Mouse (Mus musculus) midbrain, postnatal 0 days (tissue): ENCODE results near the gene Rev3l. TPM values are rescaled to one million over a fixed set of nuclear protein-coding genes. Genes with fewer than 3 reads are reported as not detected.

Source experiments
- ATAC-seq: fragments of 200-750 bp; cut with Nextera tagmentation; 2 replicates; pipeline ENCODE4 v1.8.0; 2017; ENCODE audit warnings: moderate number of reproducible peaks, mild to moderate bottlenecking, moderate TSS enrichment, moderate library complexity; ENCODE audit not compliant: low FRiP score
- DNase-seq: peaks from one replicate; pipeline ENCODE4 v3.0.0-alpha.2; 2015; ENCODE audit warnings: low spot score
- H3K27ac ChIP-seq: fragments of 300-500 bp; sonication (generic); 2 replicates; pipeline ENCODE4 v1.5.1; 2014; ENCODE audit warnings: low read depth, mild to moderate bottlenecking, low read length, mixed read lengths
- H3K27me3 ChIP-seq: fragments of 300-500 bp; sonication (generic); 2 replicates; pipeline ENCODE4 v1.6.1; 2014; ENCODE audit warnings: low read length, control low read depth, mixed read lengths; ENCODE audit not compliant: insufficient read depth
- H3K36me3 ChIP-seq: fragments of 300-500 bp; sonication (generic); 2 replicates; pipeline ENCODE4 v1.6.1; 2014; ENCODE audit warnings: low read length, control low read depth, mixed read lengths; ENCODE audit not compliant: insufficient read depth
- H3K4me1 ChIP-seq: fragments of 300-500 bp; sonication (generic); 2 replicates; pipeline ENCODE4 v1.6.1; 2014; ENCODE audit warnings: mild to moderate bottlenecking, control low read depth, antibody characterized with exemption, low read length, mixed read lengths; ENCODE audit not compliant: insufficient read depth
- H3K4me2 ChIP-seq: fragments of 300-500 bp; sonication (generic); 2 replicates; pipeline ENCODE4 v1.6.1; 2014; ENCODE audit warnings: low read depth, mild to moderate bottlenecking, low read length, mixed read lengths; ENCODE audit not compliant: poor library complexity, severe bottlenecking
- H3K4me3 ChIP-seq: fragments of 300-500 bp; sonication (generic); 2 replicates; pipeline ENCODE4 v1.5.1; 2014; ENCODE audit warnings: low read depth, mild to moderate bottlenecking, low read length, moderate library complexity
- H3K9ac ChIP-seq: fragments of 300-500 bp; sonication (generic); replicated peaks from 2 replicates; pipeline ENCODE4 v1.6.1; 2014; ENCODE audit warnings: mild to moderate bottlenecking, low read length, moderate library complexity, mixed read lengths; ENCODE audit not compliant: poor library complexity, severe bottlenecking
- H3K9me3 ChIP-seq: fragments of 300-500 bp; sonication (generic); 2 replicates; pipeline ENCODE4 v1.6.1; 2016; ENCODE audit warnings: low read length, control low read depth
- CTCF ChIP-seq: IDR thresholded peaks from 2 replicates; pipeline ENCODE4 v1.5.1; 2016; ENCODE audit warnings: antibody characterized with exemption, mild to moderate bottlenecking
- WGBS: fragments of 180-500 bp; shearing (Covaris S2); extraction: QIAGEN DNeasy Blood & Tissue Kit; methylation state at CpG from one replicate; pipeline ENCODE4 v1.1.7; 2014; 5-methylcytosine and 5-hydroxymethylcytosine counted together
- polyA plus RNA-seq: library from polyadenylated mRNA; unstranded; fragments of >200 nt; fragmentation: Nextera tagmentation; extraction: Ambion mirVana; gene quantifications from 2 replicates; pipeline ENCODE4 v1.2.1, GENCODE M21; 2015
- total RNA-seq: library from RNA; depleted of rRNA; stranded (reverse); fragments of >200 nt; gene quantifications from 2 replicates; pipeline ENCODE4 v1.2.3, GENCODE M21; 2014

The Rev3l gene
- total and polyA plus RNA-seq, 2 experiments from 2014 or later: 34.9 to 151 TPM

DNA sequence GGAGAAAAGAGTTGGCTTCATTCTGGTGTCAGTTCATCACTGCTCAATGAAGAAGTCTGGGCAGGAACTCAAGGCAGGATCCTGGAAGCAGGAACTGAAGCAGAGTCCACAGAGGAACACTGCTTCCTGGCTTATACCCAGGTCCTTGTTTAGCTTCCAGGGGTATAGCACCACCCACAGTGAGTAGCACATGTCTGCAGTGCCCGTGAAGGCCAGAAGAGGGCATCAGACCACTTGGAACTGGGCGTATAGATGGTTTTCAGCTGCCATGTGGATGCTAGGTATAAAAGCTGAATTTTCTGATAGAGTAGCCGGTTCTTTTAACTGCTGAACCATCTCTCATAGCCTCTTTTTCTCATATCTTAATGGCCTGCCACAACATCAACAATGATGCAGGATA, 79.6 kb downstream of the Rev3l start:
- no peaks in the 10 kb centered on the region for H3K9me3 ChIP-seq
- DNase-seq (peak; percentile 47), ATAC-seq (no peak)
- no peak overlapping the region for H3K4me3 ChIP-seq
- no peak overlapping the region for H3K9ac ChIP-seq
- no peak overlapping the region for H3K27ac ChIP-seq
- H3K4me1 ChIP-seq: no peaks in the 10 kb centered on the region
- 75% methylated on average over 3 of the region's 3 CpGs for WGBS
- H3K4me2 ChIP-seq: no peak overlapping the region
- H3K36me3 ChIP-seq: peaks cover 29% of the 10 kb centered on the region
- H3K27me3 ChIP-seq: no peaks in the 10 kb centered on the region
- peak; percentile 64 for TF ChIP-seq CTCF

DNA sequence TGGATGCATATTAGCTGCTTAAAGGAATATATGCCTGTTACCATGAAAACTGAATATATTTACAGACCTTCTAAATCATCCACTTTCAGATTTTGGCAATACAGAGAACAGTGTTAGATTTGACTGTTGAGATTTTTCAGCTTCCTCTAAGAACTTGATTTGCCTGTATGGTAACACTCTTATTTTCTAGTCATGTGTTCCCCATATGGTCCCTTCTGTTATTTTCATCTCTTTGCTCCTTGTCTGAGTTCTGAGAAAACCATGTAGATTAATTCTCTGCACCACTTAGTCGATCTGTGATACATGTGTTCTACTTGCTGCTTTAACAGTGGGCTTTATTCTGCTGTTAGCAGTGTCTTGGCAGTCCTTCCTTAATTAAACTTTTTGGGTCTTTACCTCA, 110.7 kb downstream of the Rev3l start:
- Histone ChIP-seq H3K4me3 (no peak overlapping the region), H3K36me3 (peaks cover 31% of the 10 kb centered on the region), H3K9ac (no peak overlapping the region), H3K27ac (no peak overlapping the region), H3K27me3 (no peaks in the 10 kb centered on the region), H3K4me2 (no peak overlapping the region), H3K4me1 (no peaks in the 10 kb centered on the region), H3K9me3 (no peaks in the 10 kb centered on the region)
- ATAC-seq: no peak
- WGBS: 88% methylated on average over 1 of the region's 1 CpGs
- no peak for DNase-seq
- no peak for TF ChIP-seq CTCF

DNA sequence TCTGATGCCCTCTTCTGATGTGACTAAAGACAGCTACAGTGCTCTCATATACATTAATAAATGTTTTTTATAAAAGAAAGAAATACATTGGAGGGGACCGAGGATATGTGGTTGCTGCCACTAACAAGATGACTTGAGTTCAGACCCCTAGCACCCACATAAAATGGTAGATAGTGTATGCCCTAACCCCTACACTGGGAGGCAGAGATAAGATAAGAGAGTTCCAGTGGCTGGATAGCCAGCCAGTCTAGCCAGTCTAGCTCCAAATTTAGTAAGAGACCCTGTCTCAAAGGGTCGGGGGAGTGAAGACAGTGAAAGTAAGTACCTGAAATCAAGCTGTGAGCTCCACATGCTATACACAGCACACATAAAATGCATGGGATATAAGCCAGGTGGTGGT, 133.6 kb downstream of the Rev3l start:
- DNase-seq: no peak
- H3K4me1 ChIP-seq: no peaks in the 10 kb centered on the region
- no peaks in the 10 kb centered on the region for H3K27me3 ChIP-seq
- WGBS: 95% methylated on average over 2 of the region's 2 CpGs
- H3K4me2 ChIP-seq: no peak overlapping the region
- no peak overlapping the region for H3K27ac ChIP-seq
- H3K9ac ChIP-seq: no peak overlapping the region
- ATAC-seq: no peak
- H3K36me3 ChIP-seq: peaks cover 48% of the 10 kb centered on the region
- no peak for TF ChIP-seq CTCF
- no peak overlapping the region for H3K4me3 ChIP-seq
- no peaks in the 10 kb centered on the region for H3K9me3 ChIP-seq

DNA sequence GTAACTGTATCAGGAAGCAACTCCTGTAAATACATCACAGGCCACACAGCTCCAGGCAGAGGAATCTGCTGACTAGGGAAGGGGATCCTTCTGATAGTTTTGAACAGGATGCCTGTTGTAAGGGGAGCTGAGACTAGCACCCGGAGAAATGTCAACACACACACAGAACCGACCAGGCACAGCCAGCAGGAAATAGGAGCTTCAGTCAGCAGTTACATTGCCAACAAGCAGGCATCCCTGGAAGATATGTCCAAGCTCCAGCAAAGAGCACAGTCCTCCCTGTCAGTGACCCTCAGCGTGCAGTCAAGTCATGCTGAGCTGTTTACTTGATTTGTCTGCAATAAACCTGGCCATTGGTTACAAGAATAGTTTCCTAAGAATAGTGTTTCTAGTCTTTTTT, 156.7 kb downstream of the Rev3l start:
- H3K27me3 ChIP-seq: no peaks in the 10 kb centered on the region
- no peaks in the 10 kb centered on the region for H3K9me3 ChIP-seq
- peaks cover 9% of the 10 kb centered on the region for H3K36me3 ChIP-seq
- WGBS: 76% methylated on average over 3 of the region's 3 CpGs
- no peak for ATAC-seq
- no peak overlapping the region for H3K4me2 ChIP-seq
- no peak for DNase-seq
- H3K4me1 ChIP-seq: no peaks in the 10 kb centered on the region
- no peak for TF ChIP-seq CTCF
- no peak overlapping the region for H3K9ac ChIP-seq
- no peak overlapping the region for H3K27ac ChIP-seq
- no peak overlapping the region for H3K4me3 ChIP-seq

DNA sequence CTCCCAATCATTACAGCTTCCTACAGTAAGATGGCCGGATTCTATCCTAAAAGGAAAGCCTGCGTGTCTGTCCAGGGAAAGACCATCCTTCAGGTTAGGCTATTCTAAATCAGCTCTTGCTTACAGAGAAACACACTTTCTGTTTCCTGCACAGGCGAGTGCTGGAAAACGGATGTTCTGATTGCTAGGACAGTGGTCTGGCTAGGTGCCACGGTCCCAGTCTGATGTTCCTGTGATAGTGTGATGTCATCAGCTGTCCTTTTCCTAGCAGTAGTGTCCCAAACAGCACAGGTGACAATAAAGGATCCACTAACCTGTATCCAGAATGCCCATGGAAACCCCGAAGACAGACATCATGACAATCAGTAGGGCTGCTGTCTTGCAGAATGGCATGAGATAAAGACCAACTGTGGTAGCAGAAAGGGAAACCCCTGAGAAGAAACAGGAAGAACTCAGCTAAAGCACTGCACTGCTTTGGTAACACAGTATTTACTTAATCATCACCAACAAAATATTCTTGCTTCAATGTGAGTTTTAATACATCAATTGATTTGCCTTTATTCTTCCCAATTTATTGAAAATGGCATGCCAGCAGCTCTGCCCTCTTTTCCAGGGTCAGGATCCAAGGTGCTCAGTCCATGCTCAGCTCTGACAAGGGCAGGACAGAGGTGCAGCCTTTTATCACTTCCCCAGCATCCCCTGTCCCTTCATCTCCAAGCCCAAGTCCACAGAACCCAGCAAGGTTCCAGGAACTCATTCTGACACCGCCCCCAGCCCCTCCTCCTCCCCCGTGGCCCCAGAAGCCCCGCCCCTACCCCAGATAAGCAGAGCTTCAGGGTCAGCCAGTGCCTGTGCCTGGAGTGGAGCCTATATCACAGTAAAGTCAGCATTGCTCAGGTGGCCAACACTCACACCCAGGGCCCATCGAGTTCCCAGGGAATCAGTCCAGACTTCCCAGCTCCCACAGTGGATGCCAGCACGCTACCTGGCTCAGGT, 162.1 kb downstream of the Rev3l start:
- no peak overlapping the region for H3K4me3 ChIP-seq
- ATAC-seq: no peak
- no peak overlapping the region for H3K27ac ChIP-seq
- H3K4me1 ChIP-seq: no peaks in the 10 kb centered on the region
- WGBS: 77% methylated on average over 11 of the region's 11 CpGs
- H3K27me3 ChIP-seq: no peaks in the 10 kb centered on the region
- no peak overlapping the region for H3K9ac ChIP-seq
- no peak for TF ChIP-seq CTCF
- DNase-seq: no peak
- no peaks in the 10 kb centered on the region for H3K9me3 ChIP-seq
- H3K4me2 ChIP-seq: no peak overlapping the region
- H3K36me3 ChIP-seq: peaks cover 12% of the 10 kb centered on the region

DNA sequence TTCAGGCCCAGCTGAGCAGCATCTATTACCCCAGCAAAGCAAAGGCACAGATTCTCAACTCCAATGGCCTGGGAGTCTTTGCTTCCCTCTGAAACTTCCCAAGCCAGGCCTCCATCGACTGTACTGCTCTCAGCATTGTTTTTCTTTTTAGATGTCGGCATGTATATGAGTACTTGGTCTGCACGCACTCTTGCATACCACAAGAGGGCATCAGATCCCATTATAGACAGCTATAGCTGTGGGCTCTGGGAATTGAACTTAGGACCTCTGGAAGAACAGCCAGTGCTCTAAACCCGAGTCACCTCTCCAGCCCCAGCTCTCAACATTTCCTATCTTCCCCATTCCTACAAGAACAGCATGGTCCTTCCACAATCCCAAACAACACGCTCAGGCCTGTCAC, 164.6 kb downstream of the Rev3l start:
- no peak for DNase-seq
- H3K36me3 ChIP-seq: peaks cover 4% of the 10 kb centered on the region; the same call in 1 of the 2 replicates
- peak; percentile 46 for TF ChIP-seq CTCF
- H3K9me3 ChIP-seq: no peaks in the 10 kb centered on the region
- no peak overlapping the region for H3K27ac ChIP-seq
- H3K9ac ChIP-seq: no peak overlapping the region
- H3K4me1 ChIP-seq: no peaks in the 10 kb centered on the region
- no peaks in the 10 kb centered on the region for H3K27me3 ChIP-seq
- H3K4me3 ChIP-seq: no peak overlapping the region
- no peak for ATAC-seq
- H3K4me2 ChIP-seq: no peak overlapping the region
- WGBS: 87% methylated on average over 5 of the region's 5 CpGs
